Mouse (Mus musculus) cortical plate, adult 2 months (tissue): Measurements from ENCODE around the gene Col16a1.

Experiments used
- CTCF ChIP-seq: fragments of 200-500 bp; IDR thresholded peaks from 2 replicates; pipeline ENCODE4 v1.5.1; 2011; ENCODE audit warnings: mild to moderate bottlenecking, control low read depth, low read length; ENCODE audit not compliant: insufficient read depth; ENCODE audit errors: extremely low read depth
- POLR2A ChIP-seq: fragments of 200-500 bp; IDR thresholded peaks from 2 replicates; pipeline ENCODE4 v1.6.1; 2011; ENCODE audit warnings: mild to moderate bottlenecking, low read length, control low read depth; ENCODE audit not compliant: insufficient read depth; ENCODE audit errors: extremely low read depth

- TF ChIP-seq CTCF (peak; percentile 100), POLR2A (no peak)
Measured at GRCm38 (mm10) chr4:130087293-130087692, 39.7 kb downstream of the Col16a1 start.
